Mouse (Mus musculus) liver, embryonic 16.5 days (tissue): ENCODE measurements around the gene C1qtnf2. TPM values are rescaled to one million over a fixed set of nuclear protein-coding genes. Genes with fewer than 3 reads are reported as not detected.

ENCODE experiments used
- polyA plus RNA-seq: library from polyadenylated mRNA; unstranded; fragments of >200 nt; fragmentation: Nextera tagmentation; extraction: Ambion mirVana; gene quantifications from 2 replicates; pipeline ENCODE4 v1.2.1, GENCODE M21; 2015

Gene C1qtnf2
- polyA plus RNA-seq, 1 experiment from 2014 or later: 1.3 TPM

Other genes with a start within 250 kb of the C1qtnf2 start
- 40.6 and 43.7 TPM in 2 replicates for gene Pttg1, start 48.0 kb upstream of the C1qtnf2 start, polyA plus RNA-seq
- 21.7 and 22.1 TPM in 2 replicates for gene Slu7, start 40.5 kb upstream of the C1qtnf2 start, polyA plus RNA-seq
- 1.8 and 2.2 TPM in 2 replicates for gene Ccnjl, start 54.5 kb downstream of the C1qtnf2 start, polyA plus RNA-seq
- 0.43 and 0.71 TPM in 2 replicates for gene 4933415A04Rik, start 112.8 kb downstream of the C1qtnf2 start, polyA plus RNA-seq
- not detected in 2 replicates for gene Fabp6, start 127.3 kb downstream of the C1qtnf2 start, polyA plus RNA-seq
- gene Pwwp2a, start 207.7 kb downstream of the C1qtnf2 start, polyA plus RNA-seq: 4.3 and 4.6 TPM in 2 replicates